Mouse (Mus musculus): ENCODE results near the gene B4galt5.
A peak's percentile ranks its signal among the peaks of the same experiment; 100 is the strongest.

DNA sequence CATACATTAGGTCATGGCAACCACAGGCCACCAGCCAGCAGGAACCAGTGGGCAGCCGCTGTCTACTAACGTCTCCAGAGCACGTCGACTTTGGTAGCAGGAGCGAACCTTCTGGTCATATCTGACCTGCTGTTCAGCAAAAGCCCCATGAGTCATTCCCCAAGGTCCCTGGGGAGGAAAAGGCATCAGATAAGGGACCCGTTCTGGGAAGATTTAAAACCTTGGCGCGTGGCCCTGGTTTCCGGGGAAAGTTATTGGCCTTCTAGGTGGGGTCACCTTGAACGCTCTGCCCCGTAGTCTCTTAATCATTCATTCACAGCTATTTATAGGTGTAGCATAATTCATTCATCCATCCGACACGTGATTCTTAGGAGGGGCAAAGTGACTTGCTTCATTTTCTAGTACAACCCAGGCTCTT is 34.7 kb upstream of the B4galt5 start:
- TF ChIP-seq EP300 (IDR thresholded peaks at IDR 0.05; ENCODE audit: low read depth) (peak; percentile 43; the same call in 1 of the 2 replicates), CTCF (IDR thresholded peaks at IDR 0.05; ENCODE audit: low read depth) (no peak)

All from liver, postnatal 0 days (tissue).